Mouse (Mus musculus) CD4-positive, CD25-positive, alpha-beta regulatory T cell, adult 2 months (primary cell): ENCODE data around the gene Plppr1.
"Not testable (repeated sequence)": the region's sequence is repeated elsewhere in the genome, so short reads cannot be mapped to it uniquely, and the experiment has no call there.

Experiments
- DNase-seq: peaks from one replicate; pipeline ENCODE4 v3.0.0-alpha.2; 2012; ENCODE audit warnings: low read depth, low spot score

Gene Plppr1

DNA sequence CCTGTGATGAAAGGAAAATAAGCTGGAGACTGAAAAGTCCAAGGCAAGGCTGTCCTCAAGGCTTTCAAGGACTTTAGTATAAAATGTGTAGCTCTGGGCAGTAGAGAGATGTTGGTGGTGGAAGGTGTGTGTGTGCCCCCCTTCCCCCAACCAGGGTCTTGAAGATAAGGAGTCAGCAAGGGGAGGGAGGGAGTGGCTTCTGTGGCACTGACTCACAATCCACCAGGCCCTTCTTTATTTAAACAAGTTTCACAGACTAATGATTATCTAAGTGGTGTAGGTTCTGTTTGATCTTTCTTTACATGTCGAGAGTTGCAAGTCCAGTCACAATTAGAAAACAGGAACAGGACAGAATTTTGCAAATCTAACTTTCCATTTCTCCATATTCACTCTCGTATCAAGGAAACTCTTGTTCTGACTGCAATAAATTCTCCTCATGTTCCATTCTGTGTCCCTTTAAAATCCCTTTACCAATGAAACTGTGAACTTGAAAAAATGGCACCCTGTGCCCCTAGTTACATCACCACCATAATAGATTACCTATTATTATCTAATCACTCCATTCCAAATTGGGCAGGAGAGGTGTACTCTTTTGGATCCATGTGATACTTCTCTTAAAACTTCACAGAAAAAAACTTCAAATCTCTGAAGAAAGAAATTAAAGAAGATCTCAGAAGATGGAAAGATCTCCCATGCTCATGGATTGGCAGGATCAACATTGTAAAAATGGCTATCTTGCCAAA lies 324.7 kb downstream of the Plppr1 start:
- not testable (repeated sequence) for DNase-seq

DNA sequence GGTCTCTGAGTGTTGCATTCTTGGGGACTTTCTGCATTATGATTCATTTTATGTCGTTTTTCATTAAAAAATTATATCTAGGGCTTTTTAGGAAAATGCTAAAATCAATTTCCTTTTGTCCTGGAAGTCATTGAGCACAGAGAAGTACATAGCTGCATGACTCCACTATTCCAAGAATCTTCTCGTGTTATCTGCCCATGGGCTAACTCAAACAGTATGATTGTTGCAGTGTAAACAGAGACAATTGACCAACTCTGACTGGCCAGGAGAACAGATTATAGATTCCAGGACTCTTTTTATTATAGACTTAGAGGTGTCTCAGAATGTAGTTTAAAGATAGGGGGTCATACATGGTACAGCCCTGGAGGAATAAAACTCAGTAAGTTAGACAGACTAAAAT lies 327.8 kb downstream of the Plppr1 start:
- no peak for DNase-seq
